Mouse (Mus musculus) skeletal muscle tissue, adult 2 months (tissue): ENCODE results near the gene Herc6.
"Not testable (repeated sequence)": the region's sequence is repeated elsewhere in the genome, so short reads cannot be mapped to it uniquely, and the experiment has no call there.

ENCODE experiments used
- DNase-seq: peaks from one replicate; pipeline ENCODE4 v3.0.0-alpha.2; 2012; ENCODE audit warnings: low read depth, low spot score

Gene Herc6

DNA sequence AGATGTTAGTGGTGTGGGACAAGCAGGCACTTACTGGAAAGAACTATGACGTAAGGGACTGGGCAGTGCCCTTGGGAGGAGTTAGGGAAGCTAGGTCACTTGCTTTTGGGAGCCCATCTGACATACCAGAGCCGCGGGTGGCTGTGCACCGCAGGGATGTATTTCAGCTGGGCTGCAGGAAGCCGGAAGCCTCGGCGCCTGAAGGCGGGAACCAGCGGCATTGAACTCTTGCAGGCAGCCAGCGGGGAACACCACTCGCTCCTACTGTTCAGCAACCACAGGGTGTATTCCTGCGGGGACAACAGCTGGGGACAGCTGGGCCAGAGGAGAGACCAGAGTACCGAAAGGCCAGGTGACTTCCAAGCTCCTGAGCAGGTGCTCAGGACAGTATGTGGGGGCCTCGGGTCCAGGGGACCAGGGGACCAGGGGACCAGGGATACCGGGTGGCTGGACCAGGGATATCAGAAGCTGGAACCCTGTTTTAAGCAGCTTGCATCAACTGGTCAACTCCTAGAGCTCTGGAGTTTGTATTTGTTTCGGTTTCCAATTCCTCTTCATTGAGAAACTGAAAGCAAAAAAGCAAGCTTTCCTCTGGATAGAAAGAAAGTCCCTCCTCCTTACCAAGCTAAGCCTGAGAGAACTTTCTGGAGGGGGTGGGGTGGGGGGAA is at the start of gene Herc6:
Herc6 (plus strand) TSS at position 120 of the 668 bp plus-strand sequence.
- DNase-seq: peak; percentile 54

DNA sequence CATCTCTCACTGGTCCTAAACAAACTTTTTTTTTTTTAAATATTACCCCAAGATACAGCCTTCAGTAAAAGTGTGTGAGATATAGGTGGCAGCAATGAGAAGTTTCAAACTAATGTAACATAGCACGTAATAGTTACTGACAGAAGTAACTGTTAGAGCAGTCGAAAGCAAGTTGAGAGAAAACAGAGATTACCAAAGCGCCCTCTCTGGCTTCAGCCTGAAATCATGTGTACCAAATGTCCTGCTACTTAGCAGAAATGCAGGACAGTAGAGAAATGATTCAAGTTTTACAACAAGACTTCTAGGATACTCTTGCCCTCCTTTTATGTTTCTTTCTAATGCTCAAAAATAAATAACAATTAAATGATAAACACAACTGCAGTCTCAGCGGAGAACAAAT is 49.8 kb upstream of the Herc6 start:
- DNase-seq: no peak

DNA sequence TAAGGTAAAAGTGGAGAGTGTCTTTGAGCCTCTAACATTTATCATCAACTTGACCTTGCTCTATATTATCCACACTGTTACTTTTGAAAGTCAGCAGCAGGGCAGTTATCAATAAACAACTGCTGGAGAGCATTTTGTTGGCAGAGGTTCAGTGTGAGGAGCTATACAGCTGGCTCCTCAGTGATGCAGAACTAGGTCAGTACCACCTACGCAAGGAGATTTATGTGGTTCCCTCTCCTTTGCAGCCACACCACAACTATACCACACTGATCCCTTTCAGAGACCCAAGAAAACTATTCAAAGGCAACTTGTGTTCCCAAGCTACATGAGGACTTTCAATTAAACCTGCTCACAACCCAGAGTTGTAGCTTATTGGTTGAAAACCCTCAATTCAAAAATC is 49.4 kb upstream of the Herc6 start:
- no peak for DNase-seq

DNA sequence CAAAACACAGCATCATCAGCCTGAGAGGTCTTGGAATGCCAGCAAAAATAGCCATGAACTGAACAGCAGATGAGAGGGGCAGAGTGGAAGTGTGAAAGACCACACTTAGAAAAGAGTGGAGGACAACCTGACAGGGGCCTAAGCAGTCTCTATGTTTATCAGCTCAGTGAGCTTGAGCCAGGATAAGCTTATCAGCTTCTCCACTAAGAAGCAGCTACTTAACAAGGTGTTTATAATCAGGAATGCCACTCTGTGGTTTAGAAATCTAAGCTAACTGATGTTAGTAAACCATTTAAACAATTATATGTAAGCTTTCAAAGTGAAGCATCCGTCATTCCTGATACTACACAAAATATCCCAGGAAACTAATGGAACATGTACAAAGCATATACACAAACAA is 48.8 kb upstream of the Herc6 start:
- no peak for DNase-seq

DNA sequence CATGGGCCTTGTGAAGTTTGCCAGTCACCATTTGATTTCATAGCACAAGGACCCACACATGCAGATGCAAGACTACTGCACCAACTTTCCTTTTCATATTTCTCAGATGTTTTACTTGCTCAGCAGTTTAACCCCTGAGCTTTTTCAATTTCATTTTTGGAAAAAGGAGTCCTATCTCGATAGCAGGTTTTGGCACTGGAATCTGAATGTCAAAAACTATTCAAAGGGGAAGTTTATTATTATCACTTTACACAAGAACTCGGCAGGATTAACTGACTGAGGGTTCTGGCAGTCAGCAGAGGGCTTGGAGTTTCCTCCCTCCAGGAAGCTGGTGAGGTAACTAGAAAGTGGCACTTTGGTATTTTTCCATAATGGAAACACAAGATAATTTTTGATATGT is 47.4 kb upstream of the Herc6 start:
- no peak for DNase-seq

DNA sequence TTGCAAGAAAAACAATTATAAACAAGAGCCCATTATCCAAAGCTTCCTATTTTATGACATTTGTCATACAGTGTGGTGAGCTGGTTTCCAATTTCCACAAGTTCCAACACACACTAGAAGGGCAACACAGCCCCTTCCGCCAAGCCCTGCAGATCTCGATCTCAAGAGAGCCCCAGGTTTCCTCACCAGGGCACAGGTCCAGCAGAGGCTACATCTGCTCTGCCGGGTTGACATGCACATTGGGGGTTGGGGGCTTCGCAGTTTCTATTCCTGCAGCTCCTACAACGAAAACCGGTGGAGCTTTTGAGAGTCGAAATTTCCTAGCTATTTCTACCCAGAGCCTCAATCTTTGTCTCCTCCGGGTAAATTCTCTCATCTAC is 46.6 kb upstream of the Herc6 start:
- DNase-seq: no peak

DNA sequence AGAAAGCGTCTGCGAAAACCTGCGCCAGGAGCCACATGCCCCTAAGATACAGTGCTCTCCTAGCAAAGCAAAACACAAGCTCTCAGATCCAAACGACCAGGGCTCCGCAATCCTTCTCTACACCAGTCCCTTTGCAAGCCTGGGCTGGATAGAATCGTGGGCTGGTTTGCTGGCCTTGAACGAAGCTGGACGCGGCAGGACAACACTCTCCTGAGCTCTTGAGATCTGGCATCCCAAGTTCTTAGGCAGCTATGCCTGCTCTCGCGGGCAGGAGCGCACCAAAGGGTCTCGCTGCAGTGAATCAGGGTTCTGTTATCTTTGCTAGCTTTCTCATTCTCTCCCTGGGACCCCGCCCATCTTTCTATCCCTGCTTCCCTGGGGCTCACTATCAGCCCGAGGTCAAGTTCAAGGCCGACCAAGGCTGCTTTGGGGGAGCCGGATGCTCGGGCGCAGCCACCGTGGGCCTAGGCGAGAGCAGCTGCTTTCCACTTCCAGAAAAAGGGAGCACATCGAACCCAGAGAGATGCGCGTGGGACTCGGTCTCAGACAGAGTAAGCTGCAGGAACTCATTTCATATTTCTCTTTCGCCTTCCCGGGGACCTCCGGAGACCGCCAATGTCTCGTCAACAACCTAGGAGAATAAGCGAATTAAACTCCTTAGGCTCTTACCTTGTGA is 46.1 kb upstream of the Herc6 start:
- peak; percentile 16 for DNase-seq

DNA sequence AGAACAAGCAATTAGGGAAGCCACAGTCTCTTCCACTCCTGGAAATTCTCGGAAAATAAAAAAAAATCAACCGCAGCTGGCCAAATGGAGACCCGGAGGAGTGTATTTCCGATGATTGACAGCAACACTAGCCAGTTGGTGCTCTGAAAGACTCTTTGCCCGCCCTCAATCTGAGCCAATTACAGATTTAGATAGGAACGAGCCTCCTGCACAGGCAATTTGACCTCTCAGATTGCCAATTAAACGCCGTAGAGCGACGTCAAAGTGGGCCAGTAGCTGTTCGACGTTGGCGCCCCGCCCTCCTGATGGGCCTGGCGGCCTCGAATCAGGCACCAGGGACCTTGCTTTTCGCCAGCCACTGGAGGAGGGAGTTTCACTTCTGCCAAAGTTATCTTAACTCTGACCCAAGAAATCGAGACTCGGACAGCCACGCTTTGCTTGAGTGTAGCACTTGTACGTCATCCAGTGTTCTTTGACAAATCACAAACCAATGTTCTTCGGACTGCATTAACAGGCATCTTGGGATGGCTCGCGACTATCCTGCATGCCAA is 45.3 kb upstream of the Herc6 start, which contains the start of gene Ppm1k:
Ppm1k (minus strand) TSS at position 83 of the 551 bp plus-strand sequence.
- DNase-seq: peak; percentile 99

DNA sequence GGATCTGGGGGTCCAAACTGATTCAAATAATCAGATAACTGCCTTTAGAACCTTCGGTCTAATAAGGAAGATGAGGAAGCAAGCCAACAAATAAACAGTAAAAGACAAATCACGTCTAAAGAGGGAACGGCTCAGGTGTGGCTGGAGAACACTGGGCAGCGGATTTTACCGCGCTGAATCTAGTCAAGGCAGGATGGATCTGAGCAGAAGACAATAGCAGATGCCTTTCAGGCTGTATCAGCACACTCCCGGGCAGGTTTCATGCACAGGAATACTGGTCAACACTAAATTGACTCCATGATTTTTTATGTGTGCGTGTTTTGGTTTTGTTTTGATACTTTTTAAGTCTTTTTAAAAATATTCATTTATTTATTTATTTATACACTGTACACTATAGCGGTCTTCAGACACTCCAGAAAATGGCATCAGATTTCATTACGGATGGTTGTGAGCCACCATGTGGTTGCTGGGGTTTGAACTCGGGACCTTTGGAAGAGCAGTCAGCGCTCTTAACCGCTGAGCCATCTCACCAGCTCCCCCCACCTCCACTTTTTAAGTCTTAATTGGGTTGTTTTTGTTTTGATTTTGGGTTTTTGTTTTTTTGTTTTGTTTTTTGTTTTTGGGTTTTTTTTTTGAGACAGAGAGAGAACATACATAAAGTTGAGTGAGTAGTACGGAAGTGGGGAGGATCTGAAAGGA is 44.7 kb upstream of the Herc6 start:
- no peak for DNase-seq

DNA sequence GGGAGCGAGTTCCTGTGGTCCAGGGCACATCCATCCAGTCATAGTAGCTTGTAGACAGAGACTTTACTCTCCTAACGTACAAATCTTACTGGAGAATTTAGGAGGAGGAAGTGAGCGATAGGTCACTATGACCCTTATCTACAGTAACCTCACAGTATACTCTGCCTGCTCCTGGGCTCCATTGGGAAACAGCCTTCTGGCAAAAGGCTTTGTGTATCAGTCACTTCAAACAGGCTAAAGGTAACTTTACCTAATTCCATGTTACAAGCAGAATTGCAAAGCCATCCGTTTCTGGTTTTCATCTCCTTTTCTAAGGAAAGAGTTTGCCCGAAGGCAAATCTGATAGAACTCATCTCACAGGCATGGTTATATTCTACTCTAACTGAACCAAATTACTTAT is 42.9 kb upstream of the Herc6 start:
- no peak for DNase-seq

DNA sequence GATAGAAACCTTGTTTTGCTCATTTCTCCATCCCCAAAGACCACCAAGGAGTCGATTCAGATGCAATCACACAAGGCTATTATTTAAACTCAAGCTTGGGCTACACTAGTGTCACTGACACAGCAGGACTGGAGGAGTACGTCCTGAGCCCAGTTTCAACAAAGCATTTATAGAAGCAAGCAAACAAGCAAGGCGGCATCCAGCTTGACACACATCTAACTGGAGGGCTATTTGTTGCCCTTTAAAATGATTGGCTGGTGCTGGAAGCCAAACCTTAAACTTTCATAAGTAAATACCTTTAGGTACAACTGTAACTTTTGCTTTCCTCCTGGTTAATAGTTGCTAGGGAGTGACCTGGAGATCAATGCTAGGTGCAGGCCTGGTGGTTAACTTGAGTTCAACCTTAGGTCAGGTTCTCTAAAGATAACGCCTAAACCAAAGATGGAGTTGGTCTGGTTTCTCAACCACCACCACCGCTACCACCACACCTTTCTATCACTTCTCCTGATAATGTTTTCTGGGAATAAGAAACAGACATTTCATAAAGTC is 39.8 kb upstream of the Herc6 start:
- no peak for DNase-seq

DNA sequence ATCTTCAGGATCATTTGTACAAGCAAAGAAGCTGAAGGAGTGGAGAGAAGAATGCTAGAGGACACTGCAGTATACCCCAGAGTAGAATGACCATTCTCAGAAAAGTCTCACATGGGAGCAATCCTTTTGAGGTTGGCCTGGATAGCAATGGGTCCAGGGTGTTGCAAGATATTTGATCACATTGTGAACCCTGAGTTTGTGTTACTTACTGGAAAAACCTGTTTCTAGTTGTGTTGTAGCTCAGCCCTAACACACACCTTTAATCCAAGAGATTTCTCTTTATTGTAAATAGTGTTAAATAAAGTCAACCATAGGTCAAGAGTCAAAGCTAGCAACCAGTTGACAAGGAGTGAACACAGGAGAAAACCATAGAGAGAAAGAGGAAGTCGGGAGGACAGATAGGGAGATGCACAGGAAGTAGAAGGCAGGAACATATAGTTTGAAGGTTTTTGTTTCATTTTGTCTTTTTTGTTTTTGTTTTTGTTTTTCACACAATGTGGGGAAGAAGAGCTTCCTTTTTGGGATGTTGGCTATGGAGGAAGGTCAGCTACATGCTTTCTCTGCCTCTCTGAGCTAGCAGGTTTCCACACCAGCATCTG is 39.0 kb upstream of the Herc6 start:
- no peak for DNase-seq

DNA sequence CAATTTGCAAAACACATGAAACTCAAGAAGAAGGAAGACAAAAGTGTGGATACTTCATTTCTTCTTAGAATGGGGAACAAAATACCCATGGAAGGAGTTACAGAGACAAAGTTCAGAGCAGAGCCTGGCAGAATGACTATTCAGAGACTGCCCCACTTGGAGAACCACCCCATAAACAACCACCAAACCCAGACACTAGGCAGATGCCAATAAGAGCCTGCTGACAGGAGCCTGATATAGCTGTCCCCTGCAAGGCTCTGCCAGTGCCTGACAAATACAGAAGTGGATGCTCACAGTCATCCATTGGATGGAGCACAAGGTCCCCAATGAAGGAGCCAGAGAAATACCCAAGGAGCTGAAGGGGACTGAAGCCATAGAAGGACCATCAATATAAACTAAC is 37.2 kb upstream of the Herc6 start:
- DNase-seq: not testable (repeated sequence)

DNA sequence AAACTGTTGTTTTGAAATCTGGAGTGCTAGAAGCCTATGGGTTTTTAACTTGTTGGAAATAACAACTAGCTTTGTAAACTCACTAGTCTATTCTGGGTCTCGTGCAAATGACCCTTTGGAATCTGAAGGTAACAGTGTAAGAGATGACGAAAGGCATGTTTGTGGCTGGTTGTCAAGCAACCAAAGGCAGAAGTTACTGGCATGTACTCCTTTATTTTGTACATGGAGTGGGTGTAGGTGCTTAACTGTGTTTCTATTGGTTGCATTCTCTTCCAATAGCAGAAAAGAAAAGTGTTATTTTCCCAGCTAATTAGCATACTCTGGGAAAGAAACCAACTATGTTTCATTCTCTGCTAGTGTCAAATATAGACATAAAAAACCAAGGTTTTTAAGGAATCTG is 35.9 kb upstream of the Herc6 start:
- DNase-seq: peak; percentile 20

DNA sequence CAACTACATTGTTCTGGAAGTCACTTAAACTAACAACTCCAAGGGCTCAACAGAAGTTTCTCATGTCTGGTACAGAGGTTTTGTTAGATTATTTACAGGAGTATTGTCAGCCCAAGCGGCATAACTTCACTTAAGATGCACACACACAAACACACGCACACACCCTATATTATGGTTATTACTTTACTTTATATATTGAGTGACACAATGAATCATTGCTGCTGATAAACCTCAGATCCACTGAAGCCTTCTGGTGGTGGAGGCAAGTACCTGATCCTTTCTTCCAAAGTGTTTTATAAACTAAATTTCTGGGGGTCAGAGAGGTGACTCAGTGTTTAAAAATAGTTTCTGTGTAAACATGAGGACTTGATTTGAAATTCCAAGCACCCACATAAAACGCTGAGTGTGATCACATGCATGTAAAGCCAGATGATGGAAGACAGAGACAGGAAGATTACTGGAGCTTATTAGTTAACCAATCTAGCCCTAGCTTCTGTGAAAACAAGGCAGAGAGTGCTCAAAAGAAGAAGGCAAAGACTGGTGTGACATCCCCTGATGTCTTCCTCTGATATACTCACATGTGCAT is 29.5 kb upstream of the Herc6 start:
- no peak for DNase-seq

DNA sequence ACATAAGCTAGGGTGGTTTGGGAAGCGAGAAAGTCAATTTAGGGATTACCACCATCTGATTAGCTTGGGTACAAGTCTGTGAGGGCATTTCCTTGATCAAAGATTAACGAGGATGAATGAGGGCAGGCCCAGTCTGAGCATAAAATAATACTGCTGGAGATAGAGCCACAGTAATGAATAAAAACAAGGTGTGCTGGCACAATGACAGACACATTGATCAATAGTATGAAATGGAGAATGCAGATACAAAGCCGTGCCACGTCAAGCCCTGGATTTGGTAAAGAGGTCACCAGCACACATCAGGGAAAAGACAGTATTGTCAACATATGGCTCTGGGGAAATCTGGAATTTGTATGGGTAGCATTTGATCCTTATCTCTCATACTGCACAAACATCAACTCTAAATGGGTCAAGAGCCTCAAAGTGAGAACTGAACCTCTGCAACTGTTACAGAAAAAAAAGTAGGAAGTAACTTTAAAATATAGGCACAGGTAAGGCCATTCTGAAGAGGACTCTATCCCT is 22.9 kb upstream of the Herc6 start:
- no peak for DNase-seq

DNA sequence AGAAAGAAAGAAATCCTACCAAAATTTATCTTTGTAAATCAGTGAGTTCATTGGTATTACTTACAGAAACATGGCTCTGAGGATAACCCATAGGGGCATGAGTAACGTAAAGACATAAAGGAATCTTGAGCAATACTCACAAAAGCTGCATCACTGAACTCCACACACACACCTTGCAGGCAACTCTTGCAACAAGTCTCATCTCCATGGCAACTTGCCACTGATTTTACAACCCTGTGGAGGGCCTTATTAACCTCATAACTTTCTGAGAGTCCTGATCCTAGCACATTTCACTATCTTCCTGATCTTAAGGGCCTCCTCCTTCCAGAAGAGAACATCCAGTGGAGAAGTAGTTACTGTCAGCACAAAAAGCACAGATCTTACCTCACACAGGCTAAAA is 17.3 kb upstream of the Herc6 start:
- DNase-seq: no peak

DNA sequence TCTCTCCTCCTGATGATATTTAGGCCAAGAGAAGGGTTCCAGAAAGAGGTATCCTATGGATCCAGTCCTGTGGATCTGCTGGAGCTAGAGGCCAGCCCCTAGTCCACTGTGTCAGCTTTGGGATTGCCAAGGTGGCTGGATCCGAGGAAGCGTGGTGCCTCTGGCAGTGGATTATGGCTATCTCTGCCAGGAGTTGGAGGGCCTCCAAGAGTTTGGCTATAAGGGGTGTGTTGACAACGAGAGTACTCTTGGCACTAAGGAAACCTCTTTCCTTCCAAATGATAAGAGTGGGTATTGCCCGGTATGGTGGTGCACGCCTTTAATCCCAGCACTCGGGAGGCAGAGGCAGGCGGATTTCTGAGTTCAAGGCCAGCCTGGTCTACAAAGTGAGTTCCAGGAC is 15.3 kb upstream of the Herc6 start:
- no peak for DNase-seq

DNA sequence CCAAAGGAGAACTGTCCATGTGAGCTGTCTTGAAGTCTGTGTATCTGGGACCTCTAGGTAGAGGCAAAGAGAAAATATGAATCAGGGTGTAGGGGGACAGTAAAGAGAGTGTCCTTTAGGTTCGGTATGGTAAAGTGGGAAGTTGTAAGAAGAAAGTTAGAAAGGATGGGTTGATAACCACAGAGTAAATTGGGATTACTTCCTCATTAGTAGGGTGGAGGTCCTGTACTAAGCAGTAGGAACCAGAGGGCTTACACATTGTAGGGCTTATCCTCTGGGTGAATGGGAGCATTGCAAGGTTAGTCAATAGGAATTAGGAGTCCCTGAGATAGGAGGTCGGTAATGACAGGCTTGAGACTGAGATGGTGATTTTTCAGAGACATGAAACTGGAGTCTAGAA is 13.2 kb upstream of the Herc6 start:
- DNase-seq: no peak

DNA sequence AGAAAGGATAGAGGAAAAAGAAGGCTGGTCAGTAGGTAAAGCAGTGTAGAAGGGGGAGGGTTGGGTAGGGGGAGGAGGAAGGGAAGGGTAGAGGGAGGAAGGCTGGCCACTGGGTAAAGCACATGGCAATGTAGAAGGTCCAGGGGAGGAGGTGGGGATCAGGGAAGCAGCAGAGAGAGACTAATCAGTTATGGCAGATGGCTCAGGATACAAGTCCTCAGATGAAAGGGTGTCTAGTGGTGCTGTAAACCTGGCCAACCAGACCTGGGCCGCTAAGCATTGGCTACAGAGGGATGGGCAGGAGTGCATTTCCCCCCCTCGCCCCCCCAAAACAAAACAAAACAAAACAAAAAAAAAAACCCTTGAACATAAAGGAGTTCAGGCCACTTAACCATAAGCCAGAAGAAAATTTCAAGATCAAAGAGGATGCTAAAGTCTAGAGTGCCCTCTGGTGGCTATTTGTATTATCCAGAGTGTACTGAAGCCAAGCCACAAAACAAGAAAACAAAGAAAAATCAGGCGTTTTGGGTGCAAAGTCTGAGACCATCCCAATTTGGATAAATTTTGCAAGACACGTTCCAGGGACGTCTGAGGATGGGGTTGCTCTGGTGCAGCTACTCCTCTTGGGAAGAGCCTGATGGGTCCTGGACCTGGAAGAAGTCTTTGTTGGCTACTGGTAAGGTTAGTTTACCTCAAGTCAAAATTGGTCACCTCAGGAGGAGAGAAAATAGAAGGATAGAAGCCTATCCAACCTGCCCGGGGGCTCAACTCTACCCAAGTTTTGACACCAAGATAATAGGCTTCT is 10.4 kb upstream of the Herc6 start:
- DNase-seq: peak; percentile 11
